Mouse (Mus musculus) monocyte, adult 5-6 weeks (primary cell): Measurements from ENCODE around the gene Nmrk1. TPM values are rescaled to one million over a fixed set of nuclear protein-coding genes. Genes with fewer than 3 reads are reported as not detected.
"Not testable (repeated sequence)": the region's sequence is repeated elsewhere in the genome, so short reads cannot be mapped to it uniquely, and the experiment has no call there.

Source experiments
- ATAC-seq: fragments of 153-309, 156-312 bp; replicated peaks from 2 replicates; pipeline ENCODE4 v1.8.0; 2017; ENCODE audit warnings: mild to moderate bottlenecking; ENCODE audit not compliant: low TSS enrichment, insufficient number of reproducible peaks, severe bottlenecking, poor library complexity, low FRiP score
- total RNA-seq: library from RNA; stranded (forward); fragments of 200-1000, 200-491, 200-594 nt; gene quantifications from 3 replicates; pipeline ENCODE4 v1.2.3, GENCODE M21; 2017

The Nmrk1 gene
- 7.0 to 19.9 TPM (median 7.7 TPM) in 3 replicates for total RNA-seq

- ATAC-seq: peak; percentile 92
These were observed at the start of gene Nmrk1, which contains the start of gene Ostf1 for GRCm38 (mm10) chr19:18631644-18632219. TSS of gene Nmrk1 (plus strand) at chr19:18631950. TSS of gene Ostf1 (minus strand) at chr19:18631823.

GRCm38 (mm10) chr19:18582226-18582625, 49.5 kb upstream of the Nmrk1 start:
- no peak for ATAC-seq

GRCm38 (mm10) chr19:18582887-18583286, 48.9 kb upstream of the Nmrk1 start:
- 0 out of 2 replicates have a peak, but pooled peaks have one; percentile 19 for ATAC-seq

DNA sequence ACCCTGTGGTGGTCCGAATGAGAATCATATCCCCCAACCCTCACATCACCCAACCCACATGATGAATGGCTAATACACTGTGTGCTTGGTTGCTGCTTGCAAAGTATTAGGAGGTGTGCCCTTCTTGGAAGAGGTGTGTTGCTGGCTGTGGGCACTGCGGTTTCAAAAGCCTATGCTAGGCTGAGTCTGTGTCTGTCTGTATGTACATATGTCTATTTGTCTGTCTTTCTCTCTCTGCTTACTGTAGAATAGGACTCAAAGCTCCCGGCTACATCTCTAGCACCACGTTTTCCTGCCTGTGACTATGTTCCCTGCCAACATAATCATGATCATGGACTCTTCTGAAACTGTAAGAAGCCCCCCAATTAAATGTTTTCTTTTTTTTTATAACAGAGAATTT, 48.0 kb upstream of the Nmrk1 start:
- no peak for ATAC-seq

DNA sequence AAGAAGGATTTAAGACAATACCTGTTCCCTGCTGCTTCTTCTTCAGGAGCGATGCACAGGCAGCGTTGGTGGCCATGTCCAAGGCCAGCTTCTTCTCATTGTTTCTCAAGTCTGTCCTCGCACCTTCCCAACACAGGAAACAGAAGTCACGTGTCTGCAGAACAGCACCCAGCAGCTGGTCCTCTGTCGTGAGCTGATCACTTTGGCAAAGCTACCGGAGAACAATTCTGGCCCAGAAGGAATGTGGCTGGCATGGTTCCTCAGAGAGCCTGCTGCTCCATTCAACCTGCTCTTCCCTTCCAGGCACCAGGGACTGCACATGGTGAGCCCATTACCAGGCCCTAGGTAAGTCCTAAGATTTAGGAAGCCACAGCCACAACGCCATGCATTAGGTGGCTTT, 47.1 kb upstream of the Nmrk1 start:
- ATAC-seq: no peak

DNA sequence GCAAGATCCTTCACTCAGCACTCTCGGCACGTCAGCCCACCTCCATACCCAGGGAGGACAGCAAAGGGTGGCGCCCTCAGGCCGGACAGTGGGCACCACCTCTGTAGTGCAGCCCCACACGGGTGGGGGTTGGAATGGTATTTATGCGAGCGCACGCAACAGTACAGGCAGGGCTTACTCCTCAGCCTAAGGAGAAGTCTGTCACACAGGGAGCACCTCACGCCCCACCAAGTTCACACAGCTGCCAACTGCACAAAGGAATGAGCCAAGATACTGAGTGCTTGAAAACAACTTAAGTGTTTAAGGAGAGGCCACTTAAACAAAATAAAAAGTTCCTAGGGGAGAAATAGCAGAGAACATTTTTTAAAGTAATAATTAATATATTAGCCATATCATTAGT, 44.6 kb upstream of the Nmrk1 start:
- ATAC-seq: no peak

DNA sequence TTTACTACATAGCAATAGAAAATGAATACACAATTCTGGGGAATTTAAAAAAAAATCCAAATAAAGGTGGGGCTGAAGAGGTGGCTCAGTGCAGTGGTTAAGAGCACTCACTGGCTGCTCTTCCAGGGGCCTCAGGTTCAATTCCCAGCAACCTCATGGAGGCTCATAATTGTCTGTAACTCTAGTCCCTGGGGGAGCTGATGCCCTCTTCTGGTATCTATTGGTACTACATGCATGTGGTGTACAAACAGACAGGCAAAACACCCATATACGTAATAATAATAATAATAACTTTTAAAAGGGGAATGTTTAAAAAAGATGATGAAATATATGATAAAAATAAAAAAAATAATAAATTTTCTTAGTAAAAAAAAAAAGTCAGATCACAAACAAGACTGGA, 43.5 kb upstream of the Nmrk1 start:
- ATAC-seq: no peak

DNA sequence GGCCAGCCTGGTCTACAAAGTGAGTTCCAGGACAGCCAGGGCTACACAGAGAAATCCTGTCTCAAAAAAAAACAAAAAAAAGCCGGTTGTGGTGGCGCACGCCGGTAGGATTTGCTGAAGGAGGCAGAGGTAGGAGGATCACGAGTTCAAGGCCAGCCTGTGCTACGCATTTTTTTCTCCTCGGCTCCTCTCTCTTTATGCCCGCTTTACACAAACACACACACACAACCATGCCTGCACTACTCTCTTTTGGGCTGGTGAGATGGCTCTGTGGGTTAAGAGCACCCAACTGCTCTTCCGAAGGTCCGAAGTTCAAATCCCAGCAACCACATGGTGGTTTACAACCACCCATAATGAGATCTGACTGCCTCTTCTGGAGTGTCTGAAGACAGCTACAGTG, 42.9 kb upstream of the Nmrk1 start:
- not testable (repeated sequence) for ATAC-seq

DNA sequence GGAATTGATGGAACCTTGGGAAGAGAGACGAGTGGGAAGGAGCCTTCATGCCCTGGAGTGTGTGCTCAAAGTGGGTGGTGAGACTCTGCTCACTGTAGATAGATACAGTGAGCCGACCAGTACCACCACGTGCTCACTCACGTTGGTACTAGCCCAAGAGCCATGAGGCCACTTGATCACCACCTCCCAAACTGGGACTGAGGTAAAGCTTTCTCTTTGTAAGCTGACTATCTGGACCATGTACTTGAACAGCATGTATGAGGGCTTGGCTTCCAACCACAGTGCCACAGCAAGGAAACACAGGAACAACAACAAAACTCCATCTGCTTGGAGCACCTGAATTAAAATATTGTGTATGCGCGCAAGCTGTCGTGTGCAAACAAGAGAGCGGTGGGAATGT, 42.5 kb upstream of the Nmrk1 start:
- ATAC-seq: no peak

GRCm38 (mm10) chr19:18590234-18590633, 41.5 kb upstream of the Nmrk1 start:
- no peak for ATAC-seq

GRCm38 (mm10) chr19:18590942-18591354, 40.8 kb upstream of the Nmrk1 start:
- peak; percentile 68; the same call in 1 of the 2 replicates for ATAC-seq

GRCm38 (mm10) chr19:18592919-18593318, 38.8 kb upstream of the Nmrk1 start:
- ATAC-seq: no peak

- ATAC-seq: no peak
These were observed 38.0 kb upstream of the Nmrk1 start for GRCm38 (mm10) chr19:18593722-18594121.

DNA sequence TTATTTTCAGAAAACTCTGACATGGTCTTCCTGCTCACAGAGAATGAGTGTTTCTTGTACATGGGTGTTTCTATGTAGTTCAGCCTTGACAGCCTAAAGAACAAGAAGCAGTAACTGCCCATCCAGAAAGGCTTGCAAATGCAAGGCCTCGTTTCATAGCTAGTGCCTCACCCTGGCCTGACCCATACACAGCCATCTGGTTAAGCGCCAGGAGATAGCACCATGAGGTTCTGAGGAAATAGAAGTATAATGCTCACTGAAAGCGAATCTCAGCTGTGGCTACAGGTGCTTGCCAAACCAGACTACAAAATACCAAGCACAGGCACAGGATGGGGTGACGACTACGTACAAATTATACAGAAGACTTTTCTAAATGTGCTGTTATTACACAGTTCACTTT, 34.9 kb upstream of the Nmrk1 start:
- ATAC-seq: no peak

DNA sequence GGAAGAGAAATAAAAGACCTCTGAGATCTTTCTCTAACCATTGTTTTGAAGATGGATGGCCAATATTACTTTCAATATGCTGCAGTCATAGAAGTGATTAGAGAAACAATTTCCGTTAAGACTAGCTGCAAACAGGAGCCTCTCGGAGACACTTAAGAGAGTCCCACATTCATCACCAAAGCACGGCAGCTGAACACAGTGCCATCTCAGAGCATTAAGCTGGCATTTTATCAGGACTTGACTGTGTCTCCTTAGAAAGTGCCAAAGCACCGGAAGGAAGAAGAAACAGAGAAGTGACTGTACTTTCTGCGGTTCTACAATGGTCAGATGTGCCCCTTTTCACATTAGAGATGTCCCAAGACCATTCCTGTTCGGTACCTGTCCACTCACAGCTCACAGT, 34.0 kb upstream of the Nmrk1 start:
- ATAC-seq: no peak

DNA sequence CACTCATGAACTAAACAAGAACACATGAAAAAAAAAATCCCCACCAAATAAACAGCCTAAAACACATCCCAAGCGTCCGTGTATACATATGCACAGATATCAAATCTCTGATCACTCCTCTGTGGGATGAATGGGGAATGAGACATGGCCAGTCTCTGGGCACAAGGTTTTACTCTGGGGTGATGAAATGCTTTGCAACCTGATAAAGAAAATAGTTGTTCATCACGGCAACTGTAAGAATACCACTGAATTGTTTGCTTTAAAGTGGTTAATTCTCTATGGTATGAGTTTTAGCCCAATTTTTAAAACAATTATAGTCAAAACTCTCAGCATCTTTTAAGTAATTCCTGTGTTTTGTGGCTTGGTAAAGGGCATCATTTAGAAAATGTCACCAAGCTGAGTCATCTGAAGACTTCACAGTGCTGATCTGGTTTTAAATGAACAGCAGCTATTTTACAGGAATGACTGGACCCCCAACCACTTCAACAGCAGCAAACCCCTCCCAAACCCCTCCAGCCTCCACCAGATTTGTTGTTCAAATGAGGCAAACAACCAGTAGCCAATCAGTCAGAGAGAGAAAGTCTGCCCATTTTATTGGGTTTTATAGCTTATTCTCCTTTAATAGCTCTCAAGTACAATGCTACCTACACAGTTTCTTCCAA, 33.4 kb upstream of the Nmrk1 start:
- ATAC-seq: no peak

DNA sequence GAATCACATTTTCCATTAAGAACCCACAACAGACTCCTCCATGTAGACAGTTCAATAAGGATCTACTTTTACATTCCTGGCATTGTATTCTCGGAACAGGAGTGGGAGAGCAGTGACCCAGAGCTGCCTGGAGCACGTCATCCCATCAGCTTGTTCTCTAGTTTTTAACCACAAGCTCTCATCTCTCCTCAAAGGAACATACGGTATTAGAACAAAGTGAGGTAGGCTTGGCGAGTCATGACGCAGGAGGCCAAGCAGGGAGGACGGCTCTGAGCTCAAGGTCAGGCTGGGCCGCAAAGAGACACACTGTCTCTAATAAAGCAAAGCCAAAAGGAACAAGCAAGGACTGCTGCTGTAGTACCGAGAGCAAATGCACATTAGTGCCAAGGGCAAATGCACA, 32.7 kb upstream of the Nmrk1 start:
- ATAC-seq: no peak

GRCm38 (mm10) chr19:18599650-18600049, 32.1 kb upstream of the Nmrk1 start:
- no peak for ATAC-seq

DNA sequence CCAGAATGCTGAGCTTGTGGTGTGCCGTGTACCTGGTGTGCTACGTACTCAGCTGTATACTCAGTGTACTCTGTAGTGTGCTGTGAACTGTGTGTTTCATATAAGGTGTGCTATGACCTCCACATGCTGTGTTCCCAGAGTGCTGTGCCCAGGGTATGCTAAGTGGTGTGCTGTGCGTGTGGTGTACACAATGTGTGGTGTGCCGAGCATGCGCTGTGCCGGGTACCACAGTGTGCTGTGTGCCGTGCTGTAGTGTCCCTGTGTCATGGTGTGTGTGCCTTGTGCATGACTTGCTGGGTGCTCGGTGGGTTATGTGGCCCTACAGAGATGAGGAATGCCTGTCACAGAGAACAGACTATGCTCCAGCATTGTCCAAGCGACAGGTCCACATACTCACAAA, 31.1 kb upstream of the Nmrk1 start:
- 0 out of 2 replicates have a peak, but pooled peaks have one; percentile 27 for ATAC-seq

DNA sequence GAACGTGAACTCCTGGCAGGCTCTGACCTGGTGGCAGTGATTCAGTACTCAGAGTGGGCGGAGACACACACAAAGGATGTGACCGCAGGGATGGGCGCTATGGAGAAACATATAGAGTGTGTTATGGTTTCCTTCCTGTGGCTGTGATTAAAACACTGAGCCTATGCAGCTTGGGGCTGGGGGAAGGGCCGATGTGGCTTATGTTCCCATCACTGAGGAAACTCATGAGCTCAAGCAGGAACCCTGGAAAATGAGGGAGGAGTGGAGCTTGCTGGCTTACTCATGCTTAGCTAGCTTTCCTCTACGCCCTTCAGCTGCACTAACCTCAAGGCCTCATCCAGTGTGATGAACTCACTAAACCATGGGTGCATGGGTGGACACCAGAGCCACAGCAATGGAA, 28.7 kb upstream of the Nmrk1 start:
- no peak for ATAC-seq
